Mouse (Mus musculus) central nervous system, embryonic 14 days (tissue): ENCODE results near the gene Cd36. TPM values are rescaled to one million over a fixed set of nuclear protein-coding genes. Genes with fewer than 3 reads are reported as not detected.

Experiments
- polyA plus RNA-seq: library from polyadenylated mRNA; depleted of rRNA; stranded (reverse); fragments of >200 nt; gene quantifications from 2 replicates; pipeline ENCODE4 v1.2.3, GENCODE M21; 2012; rRNA removed

Cd36 gene
- 4.6 and 6.7 TPM in 2 replicates for polyA plus RNA-seq

DNA sequence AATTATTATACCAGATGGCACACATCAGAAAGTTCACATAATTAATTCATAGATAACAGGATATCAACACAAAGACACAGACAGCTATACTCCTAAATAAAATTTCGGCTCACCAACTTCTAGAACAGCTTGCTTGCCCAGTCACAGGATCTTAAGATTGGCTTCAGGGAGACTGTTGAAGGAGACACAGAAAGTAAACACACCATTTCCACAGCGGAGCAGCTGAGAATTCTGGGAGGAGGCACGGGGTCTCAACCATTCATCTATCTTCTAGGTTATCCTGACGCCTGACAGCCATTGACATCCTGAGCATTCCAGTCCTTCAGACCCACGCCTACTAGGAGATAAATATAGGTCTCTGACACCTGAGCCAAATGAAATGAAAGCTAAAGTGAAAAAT lies at the start of gene Cd36:
Gene Cd36 (minus strand): TSS at position 204 of the 400 bp plus-strand sequence.

Other genes with a start within 250 kb of the Cd36 start
- gene Gnat3, start 73.7 kb upstream of the Cd36 start, polyA plus RNA-seq, result 0.06 TPM in 1 of 2 replicates, not detected in the other